Mouse (Mus musculus) forebrain, embryonic 14.5 days (tissue): ENCODE measurements at regions not wholly inside any gene's neighbourhood (a gene's known extent, or its start where the extent isn't known, plus 50 kb on each side); places are given as distances from the start of the nearest gene placed in this dataset.

Experiments used
- ATAC-seq: fragments of 200-750 bp; cut with Nextera tagmentation; 2 replicates; pipeline ENCODE4 v1.8.0; 2017; ENCODE audit warnings: mild to moderate bottlenecking, moderate library complexity
- DNase-seq: peaks from one replicate; pipeline ENCODE4 v3.0.0-alpha.2; 2015; ENCODE audit warnings: low spot score
- H3K27ac ChIP-seq: fragments of 300-500 bp; sonication (generic); 2 replicates; pipeline ENCODE4 v1.5.1; 2014; ENCODE audit warnings: low read depth, mild to moderate bottlenecking, control low read depth, low read length, moderate library complexity
- H3K27me3 ChIP-seq: fragments of 300-500 bp; sonication (generic); replicated peaks from 2 replicates; pipeline ENCODE4 v1.6.1; 2014; ENCODE audit warnings: low read length, control low read depth, mixed read lengths; ENCODE audit not compliant: control insufficient read depth, insufficient read depth
- H3K36me3 ChIP-seq: fragments of 300-500 bp; sonication (generic); 2 replicates; pipeline ENCODE4 v1.6.1; 2014; ENCODE audit warnings: low read length, control low read depth; ENCODE audit not compliant: control insufficient read depth, insufficient read depth
- H3K4me1 ChIP-seq: fragments of 300-500 bp; sonication (generic); 2 replicates; pipeline ENCODE4 v1.6.1; 2014; ENCODE audit warnings: antibody characterized with exemption, low read length, control low read depth; ENCODE audit not compliant: control insufficient read depth, insufficient read depth
- H3K4me2 ChIP-seq: fragments of 300-500 bp; sonication (generic); 2 replicates; pipeline ENCODE4 v1.6.1; 2014; ENCODE audit warnings: mild to moderate bottlenecking, control low read depth, low read length
- H3K4me3 ChIP-seq: fragments of 300-500 bp; sonication (generic); 2 replicates; pipeline ENCODE4 v1.5.1; 2014; ENCODE audit warnings: low read depth, low read length, control low read depth
- H3K9ac ChIP-seq: fragments of 300-500 bp; sonication (generic); 2 replicates; pipeline ENCODE4 v1.6.1; 2014; ENCODE audit warnings: mild to moderate bottlenecking, low read length, control low read depth, moderate library complexity
- H3K9me3 ChIP-seq: fragments of 300-500 bp; sonication (generic); replicated peaks from 2 replicates; pipeline ENCODE4 v1.6.1; 2016; ENCODE audit warnings: low read length, control low read depth, mixed read lengths; ENCODE audit not compliant: control insufficient read depth
- WGBS: fragments of 180-500 bp; shearing (Covaris S2); extraction: QIAGEN DNeasy Blood & Tissue Kit; methylation state at CpG from one replicate; pipeline ENCODE4 v1.1.7; 2014; 5-methylcytosine and 5-hydroxymethylcytosine counted together

DNA sequence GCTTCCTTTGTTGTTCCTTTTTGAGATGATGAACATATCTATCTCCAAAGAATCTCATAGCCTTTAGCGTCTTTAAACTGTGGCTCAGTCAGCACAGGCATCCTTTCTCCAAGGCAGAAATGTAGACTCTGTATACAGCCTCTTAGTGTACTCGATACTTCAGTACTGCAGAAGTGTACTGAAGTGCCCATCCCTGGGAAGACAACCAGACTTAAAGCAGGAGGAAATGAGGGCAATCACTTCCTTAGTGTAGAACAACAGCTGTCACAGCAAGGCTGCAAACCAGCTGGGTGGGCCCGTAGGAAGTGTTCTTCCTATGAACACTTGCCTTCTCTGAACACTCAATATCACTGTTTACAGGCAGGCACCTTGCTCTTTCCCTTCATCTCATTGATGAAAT lies 110.5 kb upstream of the Alg10b start:
- Histone ChIP-seq H3K9me3 (no peaks in the 10 kb centered on the region), H3K27me3 (no peaks in the 10 kb centered on the region), H3K4me3 (no peak overlapping the region), H3K27ac (no peak overlapping the region), H3K4me1 (no peaks in the 10 kb centered on the region), H3K9ac (no peak overlapping the region), H3K36me3 (no peaks in the 10 kb centered on the region), H3K4me2 (no peak overlapping the region)
- WGBS, result 77% methylated on average over 3 of the region's 3 CpGs
- DNase-seq (no peak), ATAC-seq (no peak)

DNA sequence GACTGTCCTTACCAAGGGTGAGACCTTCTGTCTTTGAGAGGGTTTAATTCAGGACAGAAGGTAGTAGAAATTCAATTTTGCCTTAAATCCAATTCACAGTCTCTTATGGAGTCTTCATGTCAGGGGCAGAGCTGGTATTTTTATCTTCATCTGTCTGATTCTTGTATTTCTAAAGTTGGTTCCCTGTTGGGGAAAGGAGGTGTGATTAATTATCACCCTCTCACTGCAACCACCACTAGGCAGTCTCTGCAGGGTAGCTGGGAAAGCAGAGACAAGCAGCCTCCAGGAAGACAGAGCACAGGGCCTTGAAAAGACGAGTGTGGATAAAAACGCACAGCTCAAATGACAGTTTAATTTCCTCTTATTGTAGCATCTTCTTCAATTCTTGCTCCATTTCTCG lies 104.4 kb upstream of the Alg10b start:
- DNase-seq (no peak), ATAC-seq (no peak)
- no peak overlapping the region for H3K27ac ChIP-seq
- no peak overlapping the region for H3K9ac ChIP-seq
- H3K4me3 ChIP-seq, result no peak overlapping the region
- H3K9me3 ChIP-seq, result no peaks in the 10 kb centered on the region
- H3K4me1 ChIP-seq, result no peaks in the 10 kb centered on the region
- no peak overlapping the region for H3K4me2 ChIP-seq
- WGBS, result 73% methylated on average over 3 of the region's 3 CpGs
- no peaks in the 10 kb centered on the region for H3K36me3 ChIP-seq
- no peaks in the 10 kb centered on the region for H3K27me3 ChIP-seq

DNA sequence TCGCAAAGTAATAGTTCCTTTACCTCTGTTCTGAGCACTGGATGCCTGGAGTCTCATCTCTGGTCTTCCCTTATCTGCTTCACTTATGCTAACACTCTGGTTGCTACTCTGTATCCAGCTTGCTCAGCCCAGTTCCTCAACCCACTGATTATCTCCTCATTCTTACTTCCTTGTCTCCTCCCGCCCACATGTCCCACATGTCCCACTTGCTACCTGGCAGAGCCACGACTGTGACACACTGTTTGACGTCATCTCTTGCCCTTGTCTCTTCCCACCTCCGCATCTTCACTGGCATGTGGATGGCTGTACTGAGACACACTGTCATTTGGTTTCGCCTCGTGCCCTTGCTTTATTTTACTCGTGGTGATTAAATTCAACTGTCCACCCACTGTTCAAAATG lies 100.1 kb upstream of the Alg10b start:
- Histone ChIP-seq H3K4me3 (no peak overlapping the region), H3K4me1 (0 out of 2 replicates have a peak, but pooled peaks cover 2% of the 10 kb centered on the region), H3K9me3 (no peaks in the 10 kb centered on the region), H3K36me3 (no peaks in the 10 kb centered on the region), H3K9ac (no peak overlapping the region), H3K27me3 (no peaks in the 10 kb centered on the region), H3K4me2 (no peak overlapping the region), H3K27ac (no peak overlapping the region)
- DNase-seq, result no peak
- WGBS, result 91% methylated on average over 8 of the region's 8 CpGs
- ATAC-seq, result no peak

DNA sequence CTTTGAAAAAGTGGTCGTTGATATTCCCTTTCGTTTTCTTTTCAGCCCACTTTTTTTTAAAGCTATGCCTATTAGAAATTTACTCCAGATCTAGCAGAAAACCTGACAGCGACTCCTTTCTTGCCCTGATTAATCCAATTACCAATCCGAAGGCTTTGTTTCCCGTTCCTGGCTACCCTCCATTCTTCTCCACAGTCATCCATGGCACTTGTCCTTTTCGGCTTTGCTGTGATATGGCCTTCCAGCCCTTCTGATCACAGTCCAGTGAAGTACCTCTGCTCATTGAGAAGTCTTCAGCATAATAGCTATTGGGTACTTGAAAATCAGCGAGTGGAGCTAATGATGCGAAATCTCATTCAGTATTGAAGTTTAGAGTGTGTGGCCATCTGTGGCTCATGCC lies 99.0 kb upstream of the Alg10b start:
- no peak overlapping the region for H3K27ac ChIP-seq
- WGBS, result 14% methylated on average over 8 of the region's 8 CpGs
- DNase-seq, result peak; percentile 9
- no peaks in the 10 kb centered on the region for H3K36me3 ChIP-seq
- H3K9me3 ChIP-seq, result no peaks in the 10 kb centered on the region
- H3K27me3 ChIP-seq, result no peaks in the 10 kb centered on the region
- no peak overlapping the region for H3K4me2 ChIP-seq
- 0 out of 2 replicates have a peak, but pooled peaks cover 2% of the 10 kb centered on the region for H3K4me1 ChIP-seq
- H3K9ac ChIP-seq, result no peak overlapping the region
- no peak overlapping the region for H3K4me3 ChIP-seq
- ATAC-seq, result no peak

DNA sequence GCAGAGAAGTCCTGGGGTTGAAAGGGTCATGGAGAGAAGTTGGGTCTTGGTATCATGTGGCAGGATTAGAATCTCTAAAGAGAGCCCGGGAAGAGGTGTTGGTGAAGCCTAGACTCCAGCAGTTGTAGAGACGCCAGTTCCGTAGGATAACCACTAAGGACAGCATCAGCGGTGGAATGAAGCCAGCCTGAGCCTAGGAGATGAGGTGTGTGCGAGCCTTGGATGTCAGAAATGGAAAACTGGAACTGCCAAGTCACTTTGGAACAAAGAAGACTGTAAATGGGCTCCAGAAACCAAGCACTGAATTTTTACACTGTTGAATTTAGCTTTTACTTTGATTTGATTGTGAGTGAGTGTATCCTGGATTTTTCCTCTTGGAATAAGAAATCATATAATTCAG lies 92.3 kb upstream of the Alg10b start:
- Histone ChIP-seq H3K27ac (no peak overlapping the region), H3K9ac (no peak overlapping the region), H3K4me3 (no peak overlapping the region), H3K4me2 (no peak overlapping the region), H3K27me3 (no peaks in the 10 kb centered on the region), H3K36me3 (no peaks in the 10 kb centered on the region), H3K4me1 (no peaks in the 10 kb centered on the region), H3K9me3 (no peaks in the 10 kb centered on the region)
- DNase-seq (no peak), ATAC-seq (no peak)
- 87% methylated on average over 5 of the region's 5 CpGs for WGBS

DNA sequence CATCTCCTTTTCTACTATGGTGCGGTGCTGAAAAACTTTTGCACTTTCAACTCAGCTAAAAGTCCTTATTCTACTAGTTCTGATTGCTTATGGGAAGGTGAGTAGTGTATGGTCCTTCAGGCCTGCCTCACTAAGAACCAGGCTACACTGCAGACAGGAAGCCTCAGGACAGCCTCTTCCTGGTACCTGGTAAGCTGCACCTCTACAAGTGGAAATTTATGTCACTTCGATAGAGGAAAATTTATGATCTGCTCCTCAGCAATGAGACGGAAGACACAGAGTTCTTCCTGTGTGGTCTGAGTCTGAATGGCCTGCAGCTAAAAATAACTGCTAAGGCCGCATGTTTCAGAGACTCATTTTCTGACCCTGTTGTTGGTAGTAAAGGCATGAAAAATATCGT lies 83.1 kb upstream of the Alg10b start:
- no peaks in the 10 kb centered on the region for H3K27me3 ChIP-seq
- H3K4me1 ChIP-seq, result no peaks in the 10 kb centered on the region
- ATAC-seq (no peak), DNase-seq (no peak)
- no peak overlapping the region for H3K4me2 ChIP-seq
- H3K4me3 ChIP-seq, result no peak overlapping the region
- no peaks in the 10 kb centered on the region for H3K36me3 ChIP-seq
- 83% methylated on average over 5 of the region's 5 CpGs for WGBS
- H3K9ac ChIP-seq, result no peak overlapping the region
- H3K27ac ChIP-seq, result no peak overlapping the region
- no peaks in the 10 kb centered on the region for H3K9me3 ChIP-seq

DNA sequence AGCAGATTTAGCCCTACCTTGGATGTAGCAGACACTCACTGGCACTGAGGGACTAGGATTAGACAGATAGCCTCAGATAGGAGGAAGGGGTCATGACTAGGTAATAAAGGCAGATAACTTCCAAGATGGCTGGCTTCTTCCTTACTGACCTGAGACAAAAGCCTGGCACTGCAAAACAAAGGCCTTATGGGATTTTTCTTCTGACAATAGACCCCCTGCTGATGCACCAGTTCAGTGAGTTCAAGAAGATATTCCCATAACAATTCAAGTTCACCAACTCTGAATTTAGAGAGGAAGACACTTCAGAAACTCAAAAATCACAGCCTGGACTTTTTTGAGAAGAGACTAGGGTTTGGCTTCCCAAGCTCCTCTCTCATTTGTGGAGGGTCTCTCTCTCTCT lies 75.4 kb upstream of the Alg10b start:
- H3K27me3 ChIP-seq, result no peaks in the 10 kb centered on the region
- no peak overlapping the region for H3K27ac ChIP-seq
- no peaks in the 10 kb centered on the region for H3K4me1 ChIP-seq
- ATAC-seq, result no peak
- DNase-seq, result no peak
- H3K4me3 ChIP-seq, result no peak overlapping the region
- no peak overlapping the region for H3K9ac ChIP-seq
- no peak overlapping the region for H3K4me2 ChIP-seq
- no peaks in the 10 kb centered on the region for H3K36me3 ChIP-seq
- no peaks in the 10 kb centered on the region for H3K9me3 ChIP-seq

DNA sequence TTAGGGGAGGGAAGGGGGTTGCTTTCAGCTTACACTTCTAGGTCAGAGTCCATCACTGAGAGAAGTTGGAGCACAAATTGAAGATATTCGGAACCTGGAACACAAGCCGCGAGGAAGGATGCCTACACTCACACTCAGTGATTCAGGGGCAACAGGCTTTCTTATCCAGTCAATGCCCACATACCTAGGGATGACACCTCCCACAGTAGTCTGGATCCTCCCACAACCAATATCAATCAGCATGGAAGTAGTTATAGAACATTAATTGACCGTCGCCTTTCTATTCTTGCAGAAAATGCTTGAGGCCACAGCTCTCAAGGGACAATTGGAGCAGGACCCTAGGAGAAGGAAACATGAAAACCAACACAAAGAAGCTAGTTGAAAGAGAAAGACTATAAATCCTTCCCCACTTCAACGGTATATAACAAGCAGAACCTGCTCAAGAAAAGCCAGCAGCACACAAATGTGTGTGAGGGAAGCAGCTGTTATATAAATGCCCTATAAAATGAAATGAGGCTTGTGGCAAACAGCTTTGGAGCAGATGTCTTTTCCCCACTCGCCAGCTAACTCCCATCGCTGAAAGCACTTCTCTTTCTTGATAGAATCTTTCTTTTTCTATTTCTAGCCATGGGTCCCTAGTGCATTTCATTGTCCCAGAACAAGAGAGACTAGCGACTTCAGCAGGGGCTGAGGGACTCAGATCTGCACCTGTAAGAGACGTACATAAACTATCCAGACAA lies 70.1 kb upstream of the Alg10b start:
- no peak overlapping the region for H3K4me2 ChIP-seq
- 81% methylated on average over 10 of the region's 10 CpGs for WGBS
- H3K4me3 ChIP-seq, result no peak overlapping the region
- no peak overlapping the region for H3K9ac ChIP-seq
- H3K36me3 ChIP-seq, result no peaks in the 10 kb centered on the region
- no peaks in the 10 kb centered on the region for H3K9me3 ChIP-seq
- ATAC-seq (no peak), DNase-seq (no peak)
- H3K27me3 ChIP-seq, result no peaks in the 10 kb centered on the region
- no peak overlapping the region for H3K27ac ChIP-seq
- no peaks in the 10 kb centered on the region for H3K4me1 ChIP-seq
